Mouse (Mus musculus) cerebral cortex, adult 2 months (tissue): ENCODE data around the gene Ripk1.

Experiments
- WGBS: fragments of 180-500 bp; shearing (Covaris S2); methylation state at CpG from one replicate; pipeline ENCODE4 v1.1.7; 2018; 5-methylcytosine and 5-hydroxymethylcytosine counted together

The Ripk1 gene

DNA sequence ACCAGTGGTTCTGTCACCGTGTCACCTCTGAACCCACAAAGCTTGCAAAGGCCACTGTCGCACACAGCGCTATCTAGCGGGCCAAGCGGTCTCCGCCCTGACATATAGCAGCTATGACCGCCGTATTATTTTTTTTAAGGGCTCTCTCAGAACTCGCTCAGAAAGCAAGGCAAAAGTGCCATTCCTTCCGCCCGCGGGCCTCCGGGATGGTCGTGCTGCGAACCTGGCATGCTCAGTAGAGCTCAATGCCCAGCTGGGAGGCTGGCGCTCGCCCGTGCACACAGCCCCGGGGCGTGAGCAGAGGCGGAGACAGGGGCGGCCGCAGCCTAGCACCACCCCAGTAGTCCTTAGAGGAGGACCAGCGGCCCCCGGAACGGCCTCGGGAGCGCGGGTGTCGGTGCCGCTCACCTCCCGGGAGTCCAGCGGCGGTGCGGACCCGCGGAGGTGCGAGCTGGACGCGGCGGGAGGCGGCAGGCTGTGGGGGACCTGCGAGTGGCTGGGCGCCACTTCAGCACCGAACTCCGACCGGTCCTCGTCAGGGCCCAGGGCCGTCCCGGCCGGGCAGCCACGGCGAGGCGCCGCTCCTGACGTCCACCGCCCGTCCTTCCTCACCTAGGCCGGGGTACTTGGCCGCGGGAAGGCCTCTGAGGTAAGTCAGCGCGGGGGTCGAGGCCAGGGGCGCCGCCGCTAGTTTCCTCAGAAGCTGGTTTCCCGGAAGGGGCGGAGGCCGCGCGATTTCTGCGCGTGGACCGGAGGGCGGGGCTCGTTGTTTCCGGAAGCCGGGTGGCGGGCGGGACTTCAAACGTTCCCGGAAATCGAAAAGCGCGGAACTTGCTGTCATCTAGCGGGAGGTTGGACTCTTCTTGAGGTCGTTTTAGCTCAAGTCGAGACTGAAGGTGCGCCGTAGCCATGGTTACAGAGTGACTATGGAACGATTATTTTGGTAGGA lies at the start of gene Ripk1, which contains the start of gene Serpinb6a:
TSS of gene Ripk1 (plus strand) at position 306 of the 949 bp plus-strand sequence.
TSS of gene Serpinb6a (minus strand) at position 737 of the 949 bp plus-strand sequence.
- under 1% methylated on average over 77 of the region's 92 CpGs for WGBS

DNA sequence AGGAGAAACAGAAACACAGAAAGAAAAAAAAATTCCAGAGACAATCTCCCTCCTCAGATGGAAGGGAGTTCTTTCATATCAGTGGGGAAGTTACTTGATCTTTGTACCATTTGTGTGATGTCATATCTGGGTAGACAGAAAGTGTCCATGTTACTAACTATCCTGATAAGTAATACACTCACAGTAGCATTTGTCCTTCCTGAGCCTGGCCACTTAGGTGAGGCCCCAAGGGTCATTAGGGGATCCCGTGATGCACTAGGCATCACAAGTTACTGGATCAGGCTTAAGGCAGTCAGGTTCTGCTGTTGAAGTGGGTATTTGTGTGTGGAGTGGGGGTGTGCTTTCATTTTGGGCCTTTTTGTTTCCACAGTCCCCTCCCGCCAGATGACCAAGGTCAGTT lies 49.2 kb upstream of the Ripk1 start:
- 93% methylated on average over 2 of the region's 2 CpGs for WGBS

DNA sequence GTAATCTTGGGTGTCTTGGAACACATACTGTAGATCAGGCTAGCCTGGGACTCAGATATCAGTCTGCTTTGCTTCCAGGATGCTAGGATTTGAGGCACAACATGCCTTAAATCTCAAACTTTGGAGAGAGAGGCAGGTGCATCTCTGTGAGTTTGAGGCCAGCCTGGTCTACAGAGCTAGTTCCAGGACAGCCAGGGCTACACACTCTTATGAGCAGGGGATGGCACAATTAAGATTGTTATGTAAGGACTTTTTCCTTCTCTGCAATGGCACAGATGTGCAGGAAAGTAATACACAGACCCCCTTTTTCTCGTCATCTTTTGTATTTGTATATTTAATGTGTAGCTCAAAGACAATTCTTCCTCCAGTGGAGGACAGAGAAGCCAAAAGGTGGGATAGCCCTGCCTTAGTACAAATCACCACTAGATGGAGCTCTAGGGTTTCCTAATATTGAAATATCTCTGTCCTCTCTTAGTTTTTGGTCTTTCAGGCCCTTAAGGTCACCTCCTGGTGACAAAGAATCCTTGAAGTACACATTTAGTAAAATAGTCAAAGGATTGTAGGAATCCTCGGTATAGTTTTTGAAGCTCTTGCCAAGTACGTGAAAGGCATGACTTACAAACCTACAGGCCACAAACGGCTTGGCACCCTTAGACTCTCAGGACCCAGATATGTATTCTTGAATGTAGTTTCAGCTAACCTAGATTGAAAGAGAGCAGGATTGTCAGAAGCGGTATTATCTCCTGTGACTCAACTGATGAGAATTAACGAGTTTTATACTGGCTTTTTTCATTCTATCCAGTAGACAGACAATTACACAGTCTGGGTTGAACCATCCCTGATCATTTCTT lies 45.4 kb upstream of the Ripk1 start:
- 39% methylated on average over 6 of the region's 6 CpGs for WGBS

DNA sequence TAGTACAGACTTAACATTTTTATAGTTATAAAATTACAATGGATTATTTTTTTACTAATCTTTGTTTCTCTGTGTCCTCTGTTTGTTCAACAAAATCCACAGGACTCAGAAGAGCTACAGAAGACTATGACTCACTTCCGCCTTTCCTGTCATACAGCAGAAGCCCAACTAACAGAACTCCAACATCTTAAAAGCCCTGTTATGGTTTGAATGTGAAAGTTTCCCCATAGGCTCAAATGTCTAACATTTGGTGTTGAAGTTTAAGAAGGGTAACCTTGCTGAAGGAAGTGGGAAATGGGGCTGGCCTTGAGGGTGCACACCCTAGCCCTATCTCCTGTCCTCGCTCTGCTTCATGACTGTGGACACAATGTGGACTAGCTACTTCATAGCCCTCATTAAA lies 42.4 kb upstream of the Ripk1 start:
- 86% methylated on average over 2 of the region's 2 CpGs for WGBS

DNA sequence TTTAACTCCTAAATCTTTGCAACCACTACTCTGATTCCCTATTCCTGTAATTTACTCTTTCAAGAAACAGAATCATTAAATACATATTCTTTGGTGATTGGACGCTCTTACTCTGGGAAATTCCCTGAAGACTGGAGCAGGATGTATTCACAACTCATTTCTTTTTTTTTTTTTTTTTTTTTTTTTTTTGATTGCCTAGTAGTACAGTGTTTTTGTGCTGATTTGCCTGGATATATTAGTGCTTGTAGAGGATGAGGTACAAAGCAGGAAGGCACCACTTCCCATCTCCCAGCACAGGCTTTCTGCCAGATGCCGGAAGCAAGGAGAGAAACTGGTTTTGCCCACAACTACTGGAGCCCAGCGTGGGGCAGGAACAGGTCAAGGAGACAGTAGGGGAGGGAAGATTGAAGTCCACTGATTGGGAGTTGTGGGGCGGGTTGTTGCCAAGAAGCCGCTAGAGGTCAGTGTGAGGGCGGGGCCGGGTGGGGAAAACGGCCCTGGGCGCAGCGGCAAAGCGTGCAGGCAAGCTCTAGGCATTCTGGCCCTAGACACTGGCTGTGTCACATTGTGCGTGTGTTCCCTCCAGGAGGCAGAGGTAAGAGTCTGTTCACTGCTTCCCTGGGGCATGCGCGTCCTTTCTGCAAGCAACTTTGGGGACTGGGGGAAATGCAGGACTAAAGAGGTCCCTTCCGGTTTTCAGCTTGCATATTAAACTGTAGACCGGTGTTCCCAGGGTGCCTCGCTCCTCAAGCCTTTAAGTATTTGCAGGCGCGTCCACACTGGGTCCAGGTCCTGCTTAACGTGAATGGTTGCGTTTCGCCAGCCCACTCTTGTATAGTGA lies 37.7 kb upstream of the Ripk1 start, which contains the start of gene Nqo2:
TSS of gene Nqo2 (plus strand) at position 482 of the 841 bp plus-strand sequence.
- 3% methylated on average over 22 of the region's 22 CpGs for WGBS

DNA sequence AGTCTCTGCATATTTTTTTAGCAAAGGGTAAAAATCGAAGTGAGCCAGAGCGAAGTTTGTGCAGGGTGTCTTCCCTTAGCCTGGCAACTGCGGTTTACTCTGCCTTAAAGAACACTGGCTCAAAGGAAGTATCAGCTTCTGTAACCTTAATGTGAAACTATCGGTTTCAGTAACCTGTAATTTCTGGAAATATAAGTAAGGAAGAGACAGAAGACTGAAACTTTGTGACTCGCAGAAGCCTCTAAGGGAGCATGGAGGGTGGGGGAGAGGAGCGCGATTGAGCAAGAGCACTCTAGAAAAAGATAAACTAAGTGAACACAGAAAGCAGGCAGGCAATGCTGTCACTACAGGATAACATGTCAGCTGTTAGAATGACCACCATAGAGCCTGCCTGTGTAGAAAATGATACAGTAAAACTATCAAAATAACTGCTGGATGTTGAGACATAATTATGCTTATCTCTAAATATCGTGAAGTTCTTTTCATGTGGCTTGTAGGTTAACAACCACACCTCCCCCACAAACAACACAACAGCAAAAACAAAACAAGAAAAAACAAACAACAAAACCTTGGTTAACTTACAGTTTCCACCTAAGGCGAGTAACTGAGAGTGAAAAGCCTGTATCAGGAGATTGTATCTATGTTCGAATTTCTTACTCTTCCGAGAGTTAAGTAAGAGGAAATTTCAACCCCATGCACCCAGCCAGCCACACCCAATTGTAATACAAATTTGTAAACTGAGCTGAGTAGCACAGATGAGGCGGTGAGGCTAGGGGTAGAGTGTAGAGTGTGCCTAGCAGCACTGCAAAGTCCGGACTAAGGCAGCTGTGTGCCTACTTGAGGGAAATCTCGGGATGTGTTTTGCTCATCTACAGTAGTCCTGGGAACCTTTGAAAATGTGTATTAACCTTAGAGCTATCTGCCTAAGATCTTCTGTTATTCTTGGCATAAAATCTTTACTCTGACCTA lies 36.8 kb upstream of the Ripk1 start:
- WGBS: 22% methylated on average over 14 of the region's 14 CpGs

DNA sequence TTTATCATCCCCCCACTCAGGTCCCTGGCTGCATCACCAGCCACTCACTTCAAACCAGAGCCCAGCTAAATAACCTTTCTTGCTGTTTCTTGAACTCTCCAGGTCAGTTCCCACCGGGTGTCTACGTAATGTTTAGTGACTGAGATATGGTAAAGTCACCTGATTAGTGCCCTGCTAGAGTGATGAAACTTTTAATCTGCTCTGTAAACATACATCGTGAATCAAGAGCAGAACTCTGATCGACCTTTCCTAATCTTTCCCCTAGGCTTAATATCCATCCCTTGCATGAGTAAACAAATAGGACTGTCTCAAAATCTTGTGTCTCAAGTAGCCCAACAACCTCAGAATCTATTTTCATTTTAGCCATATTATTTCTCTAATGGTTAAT lies 36.1 kb upstream of the Ripk1 start:
- WGBS: 87% methylated on average over 4 of the region's 4 CpGs

DNA sequence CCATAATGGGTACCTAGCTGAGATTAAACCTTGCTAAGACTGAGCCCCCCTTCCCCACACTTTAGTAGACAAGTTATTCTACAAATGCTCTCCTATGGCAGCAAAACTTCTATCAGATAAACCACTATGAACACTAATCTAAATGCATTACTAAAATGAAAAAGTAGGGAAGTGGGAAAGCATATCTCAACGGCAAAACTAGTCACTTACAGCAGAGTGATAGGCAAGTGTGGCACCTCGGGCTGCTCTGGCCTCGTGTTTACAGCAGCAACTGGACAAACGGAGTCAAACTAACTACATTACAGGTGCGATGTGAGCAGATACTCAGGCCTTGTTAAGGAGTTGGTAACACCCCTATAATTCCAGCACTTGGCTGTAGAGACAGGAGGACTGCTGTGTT lies 12.5 kb upstream of the Ripk1 start:
- WGBS: 89% methylated on average over 5 of the region's 5 CpGs

DNA sequence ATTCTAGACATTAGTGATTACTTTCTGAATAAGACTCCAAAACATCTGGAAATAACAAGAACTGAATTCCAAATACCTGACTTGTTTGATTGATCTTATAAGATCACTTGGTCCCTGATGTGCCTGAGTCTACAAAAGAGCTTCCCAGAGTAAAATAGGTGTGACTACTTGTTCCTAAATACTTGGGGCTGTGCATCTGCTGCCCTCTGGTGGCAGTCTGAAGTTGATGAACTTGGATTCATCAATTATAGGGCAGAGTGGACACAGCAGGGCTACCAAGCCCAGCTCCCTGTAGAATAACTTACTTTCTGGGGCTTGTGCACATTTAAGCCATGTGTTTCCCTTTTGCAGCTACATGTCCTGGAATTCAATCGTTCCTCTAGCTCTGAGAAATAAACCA lies 7.0 kb upstream of the Ripk1 start:
- WGBS: 23% methylated on average over 1 of the region's 1 CpGs

DNA sequence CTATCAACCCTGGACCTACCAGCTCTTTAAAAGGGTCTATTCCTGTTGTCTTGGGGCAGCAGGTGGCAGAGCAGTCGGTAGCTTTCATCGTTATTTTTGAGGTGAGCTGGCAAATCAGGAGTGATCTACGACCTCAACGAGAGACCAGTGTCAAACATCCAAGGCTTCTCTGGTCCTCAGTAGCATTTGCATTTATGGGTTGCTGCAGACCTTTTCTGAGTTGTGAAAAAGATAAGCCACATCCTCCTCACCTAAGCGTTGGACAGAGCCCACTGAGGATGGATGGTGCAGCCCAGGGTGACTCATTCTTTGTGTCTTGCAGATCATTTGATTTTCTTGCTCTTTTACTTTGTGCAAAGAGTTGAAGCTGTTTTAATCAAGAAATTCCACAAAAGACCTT lies 895 bp downstream of the Ripk1 start:
- WGBS: 3% methylated on average over 5 of the region's 5 CpGs

DNA sequence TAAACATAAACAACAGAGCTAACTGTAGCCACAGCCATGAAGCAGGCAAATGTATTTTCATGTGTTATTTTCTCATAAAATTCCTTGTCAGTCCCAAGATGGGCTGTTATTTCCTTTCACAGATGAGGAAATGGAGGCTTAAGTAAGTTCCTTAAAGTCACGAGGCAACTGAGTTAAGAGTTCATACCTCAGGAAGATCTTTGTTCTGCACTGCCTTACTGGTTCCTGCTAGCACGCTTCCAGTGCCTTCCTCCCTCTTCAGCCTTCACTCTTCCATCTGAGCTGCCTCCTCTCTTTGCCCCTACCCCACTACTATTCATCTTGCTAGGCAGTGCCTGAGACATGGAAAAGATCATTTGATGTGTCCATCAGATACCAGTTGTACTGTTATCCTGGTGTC lies 5.1 kb downstream of the Ripk1 start:
- WGBS: 80% methylated on average over 2 of the region's 2 CpGs

DNA sequence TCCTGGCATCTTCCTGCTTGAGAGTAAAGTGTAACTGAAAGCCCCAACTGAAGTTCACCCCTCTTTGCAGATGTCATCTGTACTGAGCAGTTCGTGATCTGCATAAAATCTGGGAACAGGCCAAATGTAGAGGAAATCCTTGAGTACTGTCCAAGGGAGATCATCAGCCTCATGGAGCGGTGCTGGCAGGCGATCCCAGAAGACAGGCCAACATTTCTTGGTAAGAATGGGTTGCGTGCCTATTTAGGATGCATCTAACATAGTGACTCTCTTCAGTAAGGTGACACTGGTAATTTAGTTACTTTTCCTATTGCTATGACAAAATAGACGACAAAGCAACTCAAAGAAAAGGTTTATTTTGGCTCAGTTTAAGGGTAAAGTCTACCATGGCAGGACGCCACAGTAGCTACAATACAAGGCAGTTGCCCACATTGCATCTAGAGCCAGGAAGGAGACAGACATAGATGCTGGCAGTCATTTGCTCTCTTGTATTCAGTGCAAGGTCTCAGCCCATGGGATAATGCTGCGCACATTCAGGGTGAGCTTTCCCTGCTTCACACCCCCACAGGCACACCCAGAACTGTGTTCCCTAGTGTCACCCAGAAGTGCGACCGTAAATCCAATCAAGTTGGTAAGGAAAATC lies 14.9 kb downstream of the Ripk1 start:
- WGBS: 68% methylated on average over 9 of the region's 9 CpGs

DNA sequence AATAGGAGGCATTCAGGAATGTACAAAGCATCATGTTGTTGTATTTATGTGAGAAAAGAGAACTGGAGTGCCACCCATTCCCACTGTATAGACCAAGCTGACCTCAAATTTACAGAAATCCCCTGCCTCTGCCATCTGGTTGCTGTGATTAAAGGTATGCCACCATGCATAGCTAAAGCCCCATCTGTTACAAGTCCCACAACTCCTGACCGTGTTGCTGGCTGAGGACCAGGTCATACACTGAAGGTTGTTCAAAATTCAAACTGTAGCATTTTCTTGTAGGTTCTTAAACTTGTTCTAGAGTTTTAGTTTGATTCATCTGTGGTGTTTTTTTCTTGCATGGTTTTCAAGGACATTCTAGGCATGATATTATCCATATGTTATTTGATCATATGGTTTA lies 16.4 kb downstream of the Ripk1 start:
- WGBS: 79% methylated on average over 1 of the region's 1 CpGs

DNA sequence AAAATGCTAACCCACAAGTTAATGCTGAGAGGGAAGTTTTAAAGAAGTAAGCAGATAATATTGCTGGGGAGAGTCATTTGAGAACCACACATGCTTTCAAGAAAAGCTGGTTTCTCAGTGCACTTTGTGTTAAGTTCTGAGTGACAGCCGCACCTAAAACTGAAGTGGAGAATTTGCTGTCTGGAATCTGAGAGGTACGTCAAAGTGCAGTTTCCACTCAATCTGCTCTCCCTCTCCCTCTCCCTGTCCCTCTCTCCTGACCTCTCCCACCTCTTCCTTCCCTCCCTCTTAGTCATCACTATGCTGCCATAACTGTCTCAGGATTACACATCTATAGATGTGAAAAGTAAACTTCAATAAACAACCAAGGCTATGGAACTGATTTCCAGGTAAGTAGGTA lies 19.8 kb downstream of the Ripk1 start:
- WGBS: 92% methylated on average over 2 of the region's 2 CpGs

DNA sequence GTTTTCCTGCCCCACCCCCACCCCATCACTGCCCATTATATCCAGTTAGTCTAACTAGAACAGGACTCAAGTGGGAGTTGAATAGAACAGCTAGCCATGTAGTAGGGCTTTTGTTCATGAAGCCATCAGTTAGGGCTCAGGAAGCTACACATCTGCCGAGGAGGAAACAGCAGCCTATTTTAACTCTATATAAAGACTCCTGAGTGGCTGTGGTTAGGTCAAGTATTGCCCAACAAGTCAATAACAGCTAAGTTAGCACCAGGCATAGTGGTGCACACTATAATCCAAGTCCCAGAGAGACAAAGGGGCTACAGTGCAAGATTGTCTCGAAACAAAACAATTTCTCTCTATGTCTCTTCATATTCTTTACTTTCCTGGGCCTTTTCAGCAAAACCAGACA lies 29.9 kb downstream of the Ripk1 start:
- 64% methylated on average over 2 of the region's 2 CpGs for WGBS

DNA sequence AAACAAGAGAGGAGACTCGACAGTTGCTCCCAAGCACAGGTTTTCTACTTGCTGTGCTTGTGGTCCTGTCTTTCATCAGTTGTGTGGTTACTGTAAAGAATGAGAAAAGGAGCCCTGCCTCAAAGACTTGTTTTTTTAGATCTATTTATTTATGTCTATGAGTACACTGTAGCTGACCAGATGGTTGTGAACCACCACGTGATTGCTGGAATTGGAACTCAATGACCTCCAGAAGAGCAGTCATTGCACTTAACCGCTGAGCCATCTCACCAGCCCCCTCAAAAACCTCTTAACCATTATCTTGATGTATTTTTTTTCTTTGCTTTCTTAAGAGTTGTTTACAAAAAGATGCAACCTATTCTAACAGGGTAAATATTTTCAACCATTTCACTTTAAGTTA lies 33.3 kb downstream of the Ripk1 start:
- 85% methylated on average over 3 of the region's 3 CpGs for WGBS

DNA sequence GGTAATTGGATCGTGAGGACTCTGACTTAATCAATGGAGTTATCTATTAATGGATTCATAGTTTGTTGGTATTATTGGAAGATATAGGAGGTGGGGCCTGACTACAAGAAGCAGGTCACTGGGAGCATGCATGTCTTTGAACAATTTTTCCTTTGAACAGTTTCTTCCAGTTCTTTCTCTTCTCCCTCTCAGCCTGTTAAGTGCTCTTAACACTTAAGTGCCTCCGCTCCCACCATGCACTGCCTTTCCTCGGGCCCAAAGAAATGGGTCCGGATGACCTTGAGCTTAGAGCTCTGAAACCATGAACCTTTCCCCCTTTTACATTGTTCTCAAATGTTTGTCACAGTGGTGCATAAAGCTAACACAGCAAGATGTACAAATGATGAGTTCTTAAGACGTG lies 34.6 kb downstream of the Ripk1 start:
- 83% methylated on average over 5 of the region's 5 CpGs for WGBS

DNA sequence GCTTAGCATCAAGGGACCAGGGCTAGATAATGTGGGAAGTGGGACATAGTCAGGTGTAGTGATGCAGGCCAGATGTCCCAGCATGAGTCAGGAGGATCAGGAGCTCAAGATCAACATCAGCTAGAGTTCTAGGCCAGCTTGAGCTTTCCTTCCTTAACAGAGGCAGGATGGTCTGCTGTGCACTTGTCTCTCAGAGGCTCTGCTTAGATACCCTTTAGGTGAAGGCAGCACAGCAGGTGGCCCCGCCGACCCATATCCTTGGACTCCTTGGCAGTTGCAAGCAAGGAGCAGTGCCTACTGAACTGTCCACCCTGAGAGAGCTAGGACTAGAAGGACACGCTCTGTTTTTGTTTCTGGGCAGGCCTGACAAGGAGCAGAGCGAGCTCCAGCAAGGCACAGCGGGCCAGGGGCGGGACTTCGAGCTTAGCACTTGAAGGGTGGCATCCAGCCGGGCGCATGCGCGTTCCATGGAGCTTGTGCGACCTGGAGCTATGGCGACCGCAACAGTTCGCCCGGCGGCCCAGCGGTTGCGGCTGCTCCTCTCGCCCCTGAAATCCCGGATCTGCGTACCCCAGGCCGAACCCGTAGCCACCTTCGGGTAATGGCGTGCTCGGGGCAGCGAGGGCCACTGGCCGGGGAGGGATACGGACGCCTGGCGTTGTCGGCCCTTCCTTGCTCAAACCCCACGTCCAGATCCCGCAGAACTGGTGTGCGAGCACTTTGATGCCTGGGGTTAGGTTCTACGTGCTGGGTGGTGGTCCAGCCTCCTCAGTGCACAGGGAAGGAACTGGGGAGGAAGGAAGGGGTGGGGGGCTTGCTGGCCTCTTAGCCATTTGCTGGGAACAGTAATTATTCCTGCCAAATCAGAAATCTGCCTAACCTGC lies 35.3 kb downstream of the Ripk1 start, which contains the start of gene Bphl:
TSS of gene Bphl (plus strand) at position 426 of the 884 bp plus-strand sequence.
- WGBS: under 1% methylated on average over 37 of the region's 37 CpGs

DNA sequence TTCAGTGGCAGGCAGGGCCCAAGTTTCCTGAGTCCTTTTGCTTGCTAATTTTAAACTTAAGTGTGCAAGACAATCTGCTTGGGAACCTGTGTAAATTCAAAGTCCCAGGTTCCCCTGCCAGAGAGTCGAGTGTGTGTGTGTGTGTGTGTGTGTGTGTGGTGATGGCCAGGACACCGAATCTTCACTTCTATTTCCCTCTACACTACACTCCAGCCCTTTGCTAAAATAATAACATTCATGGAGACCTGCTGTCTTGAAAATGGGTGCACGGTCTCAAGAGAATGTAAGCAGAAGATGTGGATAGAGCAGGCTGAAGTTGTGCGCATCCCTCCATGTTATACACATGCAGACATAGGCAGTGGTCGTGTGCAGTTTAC lies 35.9 kb downstream of the Ripk1 start:
- WGBS: 19% methylated on average over 5 of the region's 5 CpGs
